In the genomic region with DNA sequence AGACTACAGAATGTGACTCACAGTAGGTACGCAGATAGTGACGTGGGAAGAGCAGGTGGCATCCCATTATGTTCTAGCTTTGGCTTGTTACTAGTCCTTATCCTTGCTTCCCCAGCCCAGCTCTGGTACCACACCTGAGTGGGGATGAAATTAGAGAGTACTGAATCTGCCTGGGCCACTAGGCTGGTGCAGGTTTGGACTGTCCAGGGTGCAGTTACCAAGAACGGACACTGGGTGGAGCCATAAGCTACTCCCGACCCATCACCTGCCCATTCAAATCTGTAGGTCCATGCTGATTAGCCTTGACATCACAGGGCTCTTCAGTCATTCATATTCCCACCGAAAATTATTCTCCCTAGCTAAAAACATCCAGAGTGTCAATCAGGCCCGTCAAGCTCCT, we compare ENCODE assay signal across 9 mouse cellular contexts. TPM values are rescaled to one million over a fixed set of nuclear protein-coding genes. Genes with fewer than 3 reads are reported as not detected.
DNase-seq lines count a peak whose midpoint lies in the region; TF ChIP-seq lines count a peak whose summit lies in the region.
"Had no signal": no experiment of that assay in that cellular context is flagged by ENCODE, and none has a peak within 500 bp of the region (broad histone marks: within the 10 kb centered on the region; RNA-seq: fewer than 3 reads in every experiment).

No protein-coding gene starts in this region.

- H3K27me3 ChIP-seq in liver, adult 2 months (ENCODE audit: control insufficient read depth, insufficient read depth, low read length) = no peaks in the 10 kb centered on the region

- DNase-seq in gastrocnemius, adult 2 months = no peak
- DNase-seq in gastrocnemius, postnatal 10 days = no peak
- DNase-seq in spleen, postnatal 10 days (ENCODE audit: low spot score in 2 of 2) = peak; percentile 51 to 75
- no peak for DNase-seq in spleen, postnatal 36 days (ENCODE audit: low spot score in 2 of 2)
- DNase-seq in c-Kit-negative CD71-positive TER-119-positive erythroid progenitor cells, embryonic 14.5 days (ENCODE audit: low read depth, low spot score) = peak; percentile 37
- peak; percentile 24 for DNase-seq in liver, adult 2 months (ENCODE audit: extremely low read depth, low read depth, low spot score)
- DNase-seq in spleen, postnatal 4 days (ENCODE audit: low spot score in 2 of 2) = peak; percentile 66 to 86
- no peak for DNase-seq in frontal cortex, postnatal 10 days (ENCODE audit: low spot score in 2 of 2)

- H3K36me3 ChIP-seq in liver, adult 2 months (ENCODE audit: control insufficient read depth, insufficient read depth, low read length) = no peaks in the 10 kb centered on the region

- peaks cover 5% of the 10 kb centered on the region; the same call in 1 of the 2 replicates for H3K4me1 ChIP-seq in liver, adult 2 months (ENCODE audit: control insufficient read depth, insufficient read depth, low read length)

- no peak for TF ChIP-seq POLR2A in liver, adult 2 months (IDR thresholded peaks at IDR 0.05; ENCODE audit: extremely low read depth, insufficient read depth, low read length)

- no peak overlapping the region for H3K27ac ChIP-seq in gastrocnemius, adult 2 months
- H3K27ac ChIP-seq in liver, adult 2 months (replicated peaks; ENCODE audit: insufficient read depth, low read depth, low read length) = no peak overlapping the region

- H3K9ac ChIP-seq in liver, adult 2 months (ENCODE audit: low read depth, low read length) = no peak overlapping the region

- H3K79me2 ChIP-seq in liver, adult 2 months (ENCODE audit: control insufficient read depth, insufficient read depth, low read length) = no peaks in the 10 kb centered on the region

- no peak overlapping the region for H3K4me3 ChIP-seq in gastrocnemius, adult 2 months
- H3K4me3 ChIP-seq in liver, adult 2 months (ENCODE audit: insufficient read depth, low read depth, low read length) = no peak overlapping the region

- WGBS in liver, adult 2 months = 30% methylated on average over 6 of the region's 6 CpGs

- intact Hi-C loops in gastrocnemius, adult 2 months (cut with DNase I) = no loop called here

- TF ChIP-seq CTCF in gastrocnemius, adult 2 months (IDR thresholded peaks at IDR 0.05) = peak; percentile 84
- peak; percentile 83 for TF ChIP-seq CTCF in liver, adult 2 months (IDR thresholded peaks at IDR 0.05; ENCODE audit: low read depth, low read length)

RNA-seq across cellular contexts. Expression of a gene that starts 11.7 kb away (rescaled TPM):
- under 1 TPM; 0.13 to 0.45 TPM for total RNA-seq in gastrocnemius, adult 2 months (2021)
- total RNA-seq in gastrocnemius, postnatal 10 days (2021) = 1 to 10 TPM; 1.1 to 1.2 TPM
- 0.20 and 0.28 TPM in 2 replicates for total RNA-seq in liver, adult 2 months (2014; rRNA removed)
- 0.47 and 1.4 TPM in 2 replicates for polyA plus RNA-seq in liver, adult 2 months (2012; rRNA removed)

RNA-seq across cellular contexts. Expression of a gene that starts 18.2 kb away (rescaled TPM):
- not detected for total RNA-seq in gastrocnemius, adult 2 months (2021)
- not detected for total RNA-seq in gastrocnemius, postnatal 10 days (2021)
- total RNA-seq in liver, adult 2 months (2014; rRNA removed) = not detected in 2 replicates
- not detected in 2 replicates for polyA plus RNA-seq in liver, adult 2 months (2012; rRNA removed)
- total RNA-seq: layer of hippocampus, postnatal 14 days had no signal

RNA-seq across cellular contexts. Expression of a gene that starts 24.7 kb away (rescaled TPM):
- 1 to 10 TPM in 1 of 2 experiments, under 1 TPM in 1; 0.38 to 2.0 TPM for total RNA-seq in gastrocnemius, adult 2 months (2021)
- total RNA-seq in gastrocnemius, postnatal 10 days (2021) = 1 to 10 TPM in 1 of 2 experiments, under 1 TPM in 1; 0.82 to 2.9 TPM
- total RNA-seq in liver, adult 2 months (2014; rRNA removed) = 0.13 and 0.28 TPM in 2 replicates
- polyA plus RNA-seq in liver, adult 2 months (2012; rRNA removed) = 0.54 and 0.72 TPM in 2 replicates

RNA-seq across cellular contexts. Expression of a gene that starts 37.5 kb away (rescaled TPM):
- total RNA-seq in gastrocnemius, adult 2 months (2021) = 10 to 100 TPM; 12.7 to 22.8 TPM
- 10 to 100 TPM; 11.9 to 14.1 TPM for total RNA-seq in gastrocnemius, postnatal 10 days (2021)
- total RNA-seq in liver, adult 2 months (2014; rRNA removed) = 9.3 and 10.7 TPM in 2 replicates
- polyA plus RNA-seq in liver, adult 2 months (2012; rRNA removed) = 18.4 and 20.8 TPM in 2 replicates

Comparison
In these comparisons a context has a peak if more than half of its experiments do, and no peak if none do; other contexts are left out.
1. DNase-seq: peak in spleen, postnatal 10 days (2 of 2), c-Kit-negative CD71-positive TER-119-positive erythroid progenitor cells, embryonic 14.5 days (single experiment), liver, adult 2 months (single experiment) and spleen, postnatal 4 days (2 of 2); none in gastrocnemius, adult 2 months (single experiment), gastrocnemius, postnatal 10 days (single experiment), spleen, postnatal 36 days (0 of 2) and frontal cortex, postnatal 10 days (0 of 2).